Mouse (Mus musculus) erythroblast, embryonic 14.5 days (primary cell): ENCODE results near the gene Ankrd54.

Experiments
- GATA1 ChIP-seq: IDR thresholded peaks from 2 replicates; pipeline ENCODE4 v1.6.1; 2012; ENCODE audit warnings: low read length, inconsistent platforms, mixed read lengths
- TAL1 ChIP-seq: IDR thresholded peaks from 3 replicates; pipeline ENCODE4 v1.6.1; 2012; ENCODE audit warnings: low read length, inconsistent platforms, mixed read lengths

GRCm38 (mm10) chr15:79111774-79112173, 49.1 kb upstream of the Ankrd54 start:
- no peak for TF ChIP-seq TAL1
- no peak for TF ChIP-seq GATA1
